Mouse (Mus musculus): ENCODE results near the gene Olfr76. TPM values are rescaled to one million over a fixed set of nuclear protein-coding genes. Genes with fewer than 3 reads are reported as not detected.
"Not testable (repeated sequence)": the region's sequence is repeated elsewhere in the genome, so short reads cannot be mapped to it uniquely, and the experiment has no call there.

The Olfr76 gene
- not detected in 2 replicates for total RNA-seq (2017)

GRCm38 (mm10) chr19:12123103-12123502 lies at the start of gene Olfr76:
Olfr76 (minus strand) TSS chr19:12123203.
- no peak for ATAC-seq (ENCODE audit: extremely low read depth, insufficient number of reproducible peaks, low FRiP score, poor library complexity, severe bottlenecking)

GRCm38 (mm10) chr19:12170062-12170599 lies 47.1 kb upstream of the Olfr76 start, which contains the start of gene Olfr1555-ps1:
Olfr1555-ps1 (minus strand) TSS chr19:12170112.
- not testable (repeated sequence) for ATAC-seq (ENCODE audit: extremely low read depth, insufficient number of reproducible peaks, low FRiP score, poor library complexity, severe bottlenecking)

GRCm38 (mm10) chr19:12145452-12145851 lies 22.4 kb upstream of the Olfr76 start:
- no peak for ATAC-seq (ENCODE audit: extremely low read depth, insufficient number of reproducible peaks, low FRiP score, poor library complexity, severe bottlenecking)

- no peak for ATAC-seq (ENCODE audit: extremely low read depth, insufficient number of reproducible peaks, low FRiP score, poor library complexity, severe bottlenecking)
Observed at GRCm38 (mm10) chr19:12143356-12143755, 20.4 kb upstream of the Olfr76 start.

GRCm38 (mm10) chr19:12134289-12134688 lies 11.3 kb upstream of the Olfr76 start:
- no peak for ATAC-seq (ENCODE audit: extremely low read depth, insufficient number of reproducible peaks, low FRiP score, poor library complexity, severe bottlenecking)

- no peak for ATAC-seq (ENCODE audit: extremely low read depth, insufficient number of reproducible peaks, low FRiP score, poor library complexity, severe bottlenecking)
Observed at GRCm38 (mm10) chr19:12116464-12116863, 6.5 kb downstream of the Olfr76 start.

GRCm38 (mm10) chr19:12115797-12116196 lies 7.2 kb downstream of the Olfr76 start, which contains the start of gene Olfr1428:
Olfr1428 (minus strand) TSS chr19:12115897.
- no peak for ATAC-seq (ENCODE audit: extremely low read depth, insufficient number of reproducible peaks, low FRiP score, poor library complexity, severe bottlenecking)

GRCm38 (mm10) chr19:12113807-12114206 lies 9.2 kb downstream of the Olfr76 start:
- ATAC-seq (ENCODE audit: extremely low read depth, insufficient number of reproducible peaks, low FRiP score, poor library complexity, severe bottlenecking) = no peak

- no peak for ATAC-seq (ENCODE audit: extremely low read depth, insufficient number of reproducible peaks, low FRiP score, poor library complexity, severe bottlenecking)
Observed at GRCm38 (mm10) chr19:12104541-12104940, 18.5 kb downstream of the Olfr76 start.

GRCm38 (mm10) chr19:12103234-12103633 lies 19.8 kb downstream of the Olfr76 start, which contains the start of gene Olfr1427:
Olfr1427 (minus strand) TSS chr19:12103334.
- ATAC-seq (ENCODE audit: extremely low read depth, insufficient number of reproducible peaks, low FRiP score, poor library complexity, severe bottlenecking) = no peak

GRCm38 (mm10) chr19:12091913-12092312 lies 31.1 kb downstream of the Olfr76 start, which contains the start of gene Olfr1426:
Olfr1426 (minus strand) TSS chr19:12092013.
- no peak for ATAC-seq (ENCODE audit: extremely low read depth, insufficient number of reproducible peaks, low FRiP score, poor library complexity, severe bottlenecking)

GRCm38 (mm10) chr19:12077631-12078030 lies 45.4 kb downstream of the Olfr76 start, which contains the start of gene Olfr1425:
Olfr1425 (minus strand) TSS chr19:12077731.
- ATAC-seq (ENCODE audit: extremely low read depth, insufficient number of reproducible peaks, low FRiP score, poor library complexity, severe bottlenecking) = not testable (repeated sequence)

- not testable (repeated sequence) for ATAC-seq (ENCODE audit: extremely low read depth, insufficient number of reproducible peaks, low FRiP score, poor library complexity, severe bottlenecking)
Observed at GRCm38 (mm10) chr19:12069546-12069945, 53.5 kb downstream of the Olfr76 start.

Other genes starting within 250 kb of the Olfr76 start
- not detected in 2 replicates for gene Olfr1419, start 248.1 kb downstream of the Olfr76 start, total RNA-seq (2017)
- gene Olfr1420, start 236.6 kb downstream of the Olfr76 start, total RNA-seq (2017) = not detected in 2 replicates
- gene Patl1, start 210.8 kb downstream of the Olfr76 start, total RNA-seq (2017) = 21.1 and 21.9 TPM in 2 replicates
- 39.0 and 42.6 TPM in 2 replicates for gene Osbp, start 157.3 kb downstream of the Olfr76 start, total RNA-seq (2017)
- gene Olfr1423, start 81.9 kb downstream of the Olfr76 start, total RNA-seq (2017) = not detected in 2 replicates
- not detected in 2 replicates for gene Olfr1424, start 60.5 kb downstream of the Olfr76 start, total RNA-seq (2017)
- 1.3 TPM in 1 of 2 replicates, not detected in the other for gene Olfr1425, start 45.5 kb downstream of the Olfr76 start, total RNA-seq (2017)
- not detected in 2 replicates for gene Olfr1426, start 31.2 kb downstream of the Olfr76 start, total RNA-seq (2017)
- gene Olfr1427, start 19.9 kb downstream of the Olfr76 start, total RNA-seq (2017) = not detected in 2 replicates
- not detected in 2 replicates for gene Olfr1428, start 7.3 kb downstream of the Olfr76 start, total RNA-seq (2017)
- gene Olfr1555-ps1, start 46.9 kb upstream of the Olfr76 start, total RNA-seq (2017) = not detected in 2 replicates
- not detected in 2 replicates for gene Olfr1431, start 77.4 kb upstream of the Olfr76 start, total RNA-seq (2017)
- gene Olfr1432, start 109.4 kb upstream of the Olfr76 start, total RNA-seq (2017) = not detected in 2 replicates
- not detected in 2 replicates for gene Olfr262, start 118.5 kb upstream of the Olfr76 start, total RNA-seq (2017)
- gene Olfr235, start 137.8 kb upstream of the Olfr76 start, total RNA-seq (2017) = 0.12 TPM in 1 of 2 replicates, not detected in the other
- gene Olfr1434, start 156.7 kb upstream of the Olfr76 start, total RNA-seq (2017) = not detected in 2 replicates
- not detected in 2 replicates for gene Olfr1436, start 175.9 kb upstream of the Olfr76 start, total RNA-seq (2017)
- gene Olfr1437, start 201.9 kb upstream of the Olfr76 start, total RNA-seq (2017) = 0.12 TPM in 1 of 2 replicates, not detected in the other
- not detected in 2 replicates for gene Olfr1438-ps1, start 212.7 kb upstream of the Olfr76 start, total RNA-seq (2017)

Measured in neutrophil, adult 5-6 weeks (primary cell).